Mouse (Mus musculus): ENCODE data around the gene Sgpp1. TPM values are rescaled to one million over a fixed set of nuclear protein-coding genes. Genes with fewer than 3 reads are reported as not detected.

Gene Sgpp1
- 10 to 100 TPM; 37.1 to 38.5 TPM for total RNA-seq (2023)

GRCm38 (mm10) chr12:75735246-75736200 is at the start of gene Sgpp1:
TSS of gene Sgpp1 (minus strand) at chr12:75735729.

GRCm38 (mm10) chr12:75669258-75670106 is 66.0 kb downstream of the Sgpp1 start, which contains the start of gene Wdr89:
TSS of gene Wdr89 (minus strand) at chr12:75669537.

Other genes starting within 250 kb of the Sgpp1 start
- gene Ppp2r5e, start 139.5 kb downstream of the Sgpp1 start, total RNA-seq (2023): 10 to 100 TPM; 38.3 to 40.8 TPM
- 1 to 10 TPM; 1.9 to 2.1 TPM for gene Wdr89, start 66.2 kb downstream of the Sgpp1 start, total RNA-seq (2023)
- gene Syne2, start 82.4 kb upstream of the Sgpp1 start, total RNA-seq (2023): 10 to 100 TPM; 55.1 to 71.3 TPM

Measured in neutrophil, adult 83 days (primary cell).